Mouse (Mus musculus) neural tube, embryonic 11.5 days (tissue): ENCODE results near the gene Col4a6. TPM values are rescaled to one million over a fixed set of nuclear protein-coding genes. Genes with fewer than 3 reads are reported as not detected.

Experiments used
- ATAC-seq: fragments of 200-750 bp; cut with Nextera tagmentation; 2 replicates; pipeline ENCODE4 v1.8.0; 2017; ENCODE audit warnings: moderate number of reproducible peaks, mild to moderate bottlenecking, moderate TSS enrichment, moderate library complexity; ENCODE audit not compliant: insufficient read depth, low FRiP score, low TSS enrichment
- DNase-seq: peaks from one replicate; pipeline ENCODE4 v3.0.0-alpha.2; 2015; ENCODE audit warnings: low spot score
- H3K27ac ChIP-seq: fragments of 300-500 bp; sonication (generic); 2 replicates; pipeline ENCODE4 v1.5.1; 2014; ENCODE audit warnings: low read depth, mild to moderate bottlenecking, low read length
- H3K27me3 ChIP-seq: fragments of 300-500 bp; sonication (generic); 2 replicates; pipeline ENCODE4 v1.6.1; 2014; ENCODE audit warnings: mild to moderate bottlenecking, low read length, mixed read lengths; ENCODE audit not compliant: control insufficient read depth, insufficient read depth
- H3K36me3 ChIP-seq: fragments of 300-500 bp; sonication (generic); 2 replicates; pipeline ENCODE4 v1.6.1; 2014; ENCODE audit warnings: mild to moderate bottlenecking, low read length, moderate library complexity, mixed read lengths; ENCODE audit not compliant: control insufficient read depth, insufficient read depth
- H3K4me1 ChIP-seq: fragments of 300-500 bp; sonication (generic); 2 replicates; pipeline ENCODE4 v1.6.1; 2014; ENCODE audit warnings: low read length, mixed read lengths; ENCODE audit not compliant: control insufficient read depth, insufficient read depth
- H3K4me2 ChIP-seq: fragments of 300-500 bp; sonication (generic); 2 replicates; pipeline ENCODE4 v1.6.1; 2014; ENCODE audit warnings: low read depth, mild to moderate bottlenecking, moderate library complexity
- H3K4me3 ChIP-seq: fragments of 300-500 bp; sonication (generic); 2 replicates; pipeline ENCODE4 v1.5.1; 2014; ENCODE audit warnings: low read depth, low read length
- H3K9ac ChIP-seq: fragments of 300-500 bp; sonication (generic); 2 replicates; pipeline ENCODE4 v1.6.1; 2014; ENCODE audit warnings: mild to moderate bottlenecking, low read length
- H3K9me3 ChIP-seq: fragments of 300-500 bp; sonication (generic); 2 replicates; pipeline ENCODE4 v1.6.1; 2016; ENCODE audit warnings: low read length; ENCODE audit not compliant: control insufficient read depth
- WGBS: fragments of 180-500 bp; shearing (Covaris S2); extraction: QIAGEN DNeasy Blood & Tissue Kit; methylation state at CpG from one replicate; pipeline ENCODE4 v1.1.7; 2014; 5-methylcytosine and 5-hydroxymethylcytosine counted together
- polyA plus RNA-seq: library from polyadenylated mRNA; unstranded; fragments of >200 nt; fragmentation: Nextera tagmentation; extraction: Ambion mirVana; gene quantifications from 2 replicates; pipeline ENCODE4 v1.2.1, GENCODE M21; 2014

Gene Col4a6
- polyA plus RNA-seq, 1 experiment from 2014 or later = 1.9 TPM

DNA sequence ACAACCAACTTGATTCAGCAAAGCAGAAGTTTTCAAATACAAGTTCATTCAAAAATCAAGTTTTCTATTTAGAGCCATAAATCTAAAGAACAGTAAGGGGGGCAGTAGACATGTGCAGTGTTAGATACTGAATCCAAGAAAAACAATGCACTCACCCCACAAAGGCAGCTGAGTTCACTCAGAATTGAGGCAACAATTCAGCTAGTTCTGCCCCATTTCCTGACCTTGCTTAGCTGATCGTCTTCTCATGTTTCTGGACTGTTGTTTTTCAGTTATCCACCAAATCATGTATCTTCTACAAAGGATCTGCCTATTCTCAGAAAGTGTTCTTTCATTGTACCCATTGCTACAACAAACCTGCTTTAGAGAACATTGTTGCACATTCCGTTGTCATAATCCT is 58.6 kb downstream of the Col4a6 start:
- Histone ChIP-seq H3K9me3 (no peaks in the 10 kb centered on the region; the same call in 1 of the 2 replicates), H3K4me1 (no peaks in the 10 kb centered on the region), H3K4me3 (no peak overlapping the region), H3K4me2 (no peak overlapping the region), H3K27me3 (no peaks in the 10 kb centered on the region), H3K9ac (no peak overlapping the region), H3K27ac (no peak overlapping the region), H3K36me3 (no peaks in the 10 kb centered on the region)
- WGBS = 70% methylated on average over 2 of the region's 2 CpGs
- DNase-seq = no peak
- ATAC-seq = no peak

DNA sequence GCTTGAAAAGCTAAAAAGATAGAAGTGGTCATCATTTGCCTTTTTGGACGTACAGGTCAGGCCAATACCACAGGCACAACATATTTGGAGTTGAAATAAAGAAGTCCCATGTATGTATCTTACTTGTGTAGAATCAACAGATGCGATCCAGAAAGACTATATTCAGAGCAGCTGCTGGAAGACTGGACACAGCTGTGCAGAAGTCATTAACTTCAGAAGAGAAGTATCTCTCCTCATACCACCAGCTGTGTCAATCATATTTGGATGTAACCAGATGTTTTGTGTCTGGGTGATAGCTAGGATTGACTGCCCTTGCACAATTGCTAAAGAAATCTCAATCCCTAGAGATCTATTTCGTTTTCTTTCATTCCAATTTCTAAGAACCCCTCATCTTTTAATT is 77.6 kb downstream of the Col4a6 start:
- Histone ChIP-seq H3K9ac (no peak overlapping the region), H3K9me3 (no peaks in the 10 kb centered on the region), H3K27ac (no peak overlapping the region), H3K4me1 (no peaks in the 10 kb centered on the region), H3K36me3 (no peaks in the 10 kb centered on the region), H3K27me3 (no peaks in the 10 kb centered on the region), H3K4me3 (no peak overlapping the region), H3K4me2 (no peak overlapping the region)
- ATAC-seq = no peak
- DNase-seq = no peak
- 73% methylated on average over 3 of the region's 3 CpGs for WGBS

DNA sequence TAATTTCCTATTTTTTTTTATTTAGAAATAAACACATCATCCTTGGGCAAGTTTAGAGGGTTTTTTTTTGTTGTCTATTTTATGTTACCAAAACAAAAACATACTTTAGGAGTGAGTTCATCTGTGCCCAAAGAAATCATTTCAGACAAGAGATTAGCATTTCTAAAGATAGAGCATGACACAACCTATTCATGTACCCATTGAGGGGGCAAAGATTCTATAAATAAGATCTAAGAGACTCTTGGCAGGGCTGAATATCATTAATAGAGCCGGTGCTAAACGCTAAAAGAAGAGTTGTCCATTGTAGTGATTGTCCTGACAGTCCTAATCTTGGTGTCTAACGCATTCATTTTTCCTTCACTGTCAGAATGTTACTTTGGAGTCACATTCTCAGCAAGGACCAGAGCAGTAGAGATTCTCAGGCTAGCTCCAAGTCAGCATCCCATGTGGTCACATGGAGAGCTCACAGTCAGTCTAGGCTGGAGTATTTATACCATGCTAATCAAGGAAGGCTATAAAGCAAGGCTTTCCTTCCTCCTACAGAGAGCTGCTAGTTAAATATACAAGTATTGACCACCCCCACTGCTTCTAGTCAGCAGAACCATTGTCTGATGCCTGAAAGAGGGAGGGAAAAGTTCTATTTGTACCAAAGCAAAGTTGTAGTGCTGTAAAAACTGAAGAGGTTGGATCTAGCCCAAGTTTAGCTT is 88.3 kb downstream of the Col4a6 start:
- H3K36me3 ChIP-seq = no peaks in the 10 kb centered on the region
- no peak overlapping the region for H3K4me3 ChIP-seq
- no peaks in the 10 kb centered on the region for H3K9me3 ChIP-seq
- DNase-seq (no peak), ATAC-seq (peak; percentile 79)
- no peaks in the 10 kb centered on the region for H3K27me3 ChIP-seq
- WGBS = 47% methylated on average over 3 of the region's 3 CpGs
- H3K4me2 ChIP-seq = no peak overlapping the region
- H3K27ac ChIP-seq = no peak overlapping the region
- no peak overlapping the region for H3K9ac ChIP-seq
- H3K4me1 ChIP-seq = no peaks in the 10 kb centered on the region

DNA sequence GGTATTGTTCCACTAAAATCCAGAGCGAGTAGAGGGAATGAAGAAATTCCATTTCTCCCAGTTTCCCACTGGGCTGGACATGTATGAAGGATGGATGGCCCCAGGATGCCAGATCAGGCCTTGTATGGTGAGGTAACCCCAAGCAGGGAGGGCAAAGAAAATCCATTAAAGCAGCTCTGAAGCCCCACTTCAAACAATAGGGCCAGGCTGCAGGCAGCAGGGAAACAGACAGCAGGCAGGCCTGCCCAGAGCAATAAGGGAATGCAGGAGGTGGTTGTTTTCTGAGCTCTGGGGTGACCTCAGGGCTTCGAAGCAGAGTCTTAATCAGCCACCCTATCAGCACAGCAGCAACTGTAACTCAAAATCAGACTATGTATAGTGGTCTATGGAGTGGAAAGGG is 89.2 kb downstream of the Col4a6 start:
- Histone ChIP-seq H3K27me3 (no peaks in the 10 kb centered on the region), H3K9me3 (no peaks in the 10 kb centered on the region), H3K4me1 (no peaks in the 10 kb centered on the region), H3K36me3 (no peaks in the 10 kb centered on the region), H3K4me2 (no peak overlapping the region), H3K4me3 (no peak overlapping the region), H3K27ac (0 out of 2 replicates have a peak overlapping the region, but pooled peaks have one; percentile 34), H3K9ac (no peak overlapping the region)
- WGBS = 29% methylated on average over 2 of the region's 2 CpGs
- DNase-seq = peak; percentile 34
- peak; percentile 69 for ATAC-seq

DNA sequence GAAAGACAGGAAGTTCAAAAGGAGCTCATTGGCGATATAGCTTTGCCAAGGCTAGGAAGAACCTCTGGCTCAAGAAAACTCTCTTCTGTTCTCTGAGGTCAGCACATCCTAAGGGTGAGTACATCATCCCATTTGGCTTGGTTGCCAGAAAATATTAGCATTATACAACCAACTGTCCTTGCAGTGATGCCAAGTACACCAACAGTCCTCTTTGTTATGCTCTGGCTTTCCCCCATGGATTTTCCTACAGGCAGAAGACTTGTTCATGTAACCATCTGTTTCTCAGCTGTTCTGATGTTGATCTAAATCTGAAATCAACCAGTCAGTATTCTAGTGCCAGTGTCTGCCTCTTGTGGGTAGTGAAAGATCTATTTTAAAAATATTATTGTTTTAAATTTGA is 103.6 kb downstream of the Col4a6 start:
- H3K4me1 ChIP-seq = no peaks in the 10 kb centered on the region
- WGBS = 84% methylated on average over 1 of the region's 1 CpGs
- H3K36me3 ChIP-seq = no peaks in the 10 kb centered on the region
- no peaks in the 10 kb centered on the region for H3K9me3 ChIP-seq
- H3K27ac ChIP-seq = no peak overlapping the region
- H3K4me3 ChIP-seq = no peak overlapping the region
- H3K9ac ChIP-seq = no peak overlapping the region
- H3K4me2 ChIP-seq = no peak overlapping the region
- ATAC-seq (no peak), DNase-seq (no peak)
- H3K27me3 ChIP-seq = no peaks in the 10 kb centered on the region; the same call in 1 of the 2 replicates

DNA sequence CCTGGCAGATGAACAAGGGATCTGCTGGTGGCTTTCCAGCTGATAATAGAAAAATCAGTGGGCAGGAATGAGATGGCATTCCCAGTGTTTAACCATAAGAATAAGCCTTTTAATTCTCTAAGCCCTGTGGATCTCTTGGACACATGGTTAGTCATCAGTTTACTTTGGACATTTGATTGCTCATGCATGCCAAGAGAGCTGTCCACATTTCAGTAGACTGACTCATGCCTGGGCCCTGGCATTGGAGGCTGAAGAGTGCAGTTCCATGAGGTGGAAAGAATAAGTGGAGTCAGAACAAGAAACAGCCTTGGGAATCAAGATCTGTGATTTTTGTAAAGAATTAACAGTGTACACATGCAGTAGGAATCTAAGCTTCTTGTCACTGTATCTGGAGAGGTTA is 110.5 kb downstream of the Col4a6 start:
- no peak for ATAC-seq
- Histone ChIP-seq H3K36me3 (no peaks in the 10 kb centered on the region), H3K27me3 (0 out of 2 replicates have a peak, but pooled peaks cover 2% of the 10 kb centered on the region), H3K4me3 (no peak overlapping the region), H3K4me2 (no peak overlapping the region), H3K27ac (no peak overlapping the region), H3K9ac (no peak overlapping the region), H3K9me3 (no peaks in the 10 kb centered on the region), H3K4me1 (no peaks in the 10 kb centered on the region)
- DNase-seq = no peak

DNA sequence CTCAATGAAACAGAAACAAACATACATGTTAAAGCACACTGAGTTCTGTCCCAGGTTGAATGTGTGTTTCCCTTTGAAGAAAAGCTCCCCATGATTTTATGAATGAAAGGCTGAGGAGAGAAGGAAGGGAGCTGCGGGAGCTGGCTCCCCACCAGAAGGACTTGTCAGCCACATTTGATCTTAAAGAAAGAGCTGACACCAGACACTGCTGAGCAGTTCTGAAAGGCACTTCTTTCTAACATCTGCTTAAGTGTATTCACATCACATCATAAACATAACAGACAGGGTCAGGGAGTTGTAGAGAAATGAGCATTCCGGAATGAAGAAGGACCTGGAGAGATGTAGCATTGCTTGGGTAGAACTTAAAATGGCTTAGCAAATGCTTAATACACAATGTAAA is 132.5 kb downstream of the Col4a6 start:
- Histone ChIP-seq H3K9me3 (no peaks in the 10 kb centered on the region), H3K9ac (no peak overlapping the region), H3K27ac (no peak overlapping the region), H3K4me2 (no peak overlapping the region), H3K36me3 (no peaks in the 10 kb centered on the region), H3K27me3 (no peaks in the 10 kb centered on the region), H3K4me3 (no peak overlapping the region), H3K4me1 (no peaks in the 10 kb centered on the region)
- 55% methylated on average over 2 of the region's 2 CpGs for WGBS
- no peak for ATAC-seq
- DNase-seq = no peak

DNA sequence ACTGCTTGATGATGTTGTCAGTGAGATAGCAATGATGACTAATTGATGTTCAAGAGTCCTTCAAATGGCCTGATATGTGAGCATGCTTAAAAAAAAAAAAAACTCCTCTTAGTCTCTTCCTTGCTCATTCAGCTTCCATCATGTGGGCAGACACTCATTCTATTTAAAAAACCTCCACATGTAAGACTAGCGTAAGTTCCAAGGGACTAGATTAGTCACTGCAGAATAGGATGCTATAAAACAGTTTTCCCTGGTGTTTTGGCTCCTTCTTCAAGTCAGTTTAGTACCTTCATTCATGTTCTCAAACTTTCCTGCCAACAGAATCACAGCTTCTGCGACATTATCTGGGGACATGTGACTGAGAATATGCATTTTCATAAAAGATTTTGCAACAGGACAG is 145.8 kb downstream of the Col4a6 start:
- H3K9ac ChIP-seq = no peak overlapping the region
- H3K9me3 ChIP-seq = no peaks in the 10 kb centered on the region
- H3K36me3 ChIP-seq = no peaks in the 10 kb centered on the region
- no peak overlapping the region for H3K27ac ChIP-seq
- no peak overlapping the region for H3K4me2 ChIP-seq
- WGBS = 85% methylated on average over 2 of the region's 2 CpGs
- DNase-seq (no peak), ATAC-seq (no peak)
- no peak overlapping the region for H3K4me3 ChIP-seq
- no peaks in the 10 kb centered on the region; the same call in 1 of the 2 replicates for H3K4me1 ChIP-seq
- peaks cover 8% of the 10 kb centered on the region; the same call in 1 of the 2 replicates for H3K27me3 ChIP-seq

DNA sequence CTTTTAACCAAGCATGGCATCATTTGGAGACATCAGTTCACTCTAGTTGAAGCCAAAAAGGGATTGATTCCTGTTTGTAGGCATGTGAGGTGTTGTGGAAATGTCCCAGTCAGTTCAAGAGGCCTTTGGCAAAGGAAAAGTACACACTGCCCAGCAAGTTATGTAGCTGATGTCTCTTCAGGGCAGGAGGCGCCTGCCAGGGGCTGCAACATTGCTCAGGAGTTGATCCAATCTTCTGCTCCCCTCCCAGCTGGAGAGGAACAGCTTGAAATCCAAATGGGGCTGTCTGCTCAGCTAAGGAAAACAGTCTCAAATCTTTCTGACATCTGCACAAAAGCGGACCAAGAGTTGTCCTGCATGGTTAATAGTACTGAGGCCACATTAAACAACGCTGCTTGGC is 149.7 kb downstream of the Col4a6 start:
- 41% methylated on average over 3 of the region's 3 CpGs for WGBS
- H3K4me1 ChIP-seq = no peaks in the 10 kb centered on the region; the same call in 1 of the 2 replicates
- H3K27me3 ChIP-seq = no peaks in the 10 kb centered on the region
- DNase-seq = no peak
- ATAC-seq = no peak
- H3K9me3 ChIP-seq = no peaks in the 10 kb centered on the region
- no peak overlapping the region for H3K4me3 ChIP-seq
- H3K27ac ChIP-seq = no peak overlapping the region
- no peak overlapping the region for H3K9ac ChIP-seq
- H3K36me3 ChIP-seq = no peaks in the 10 kb centered on the region
- H3K4me2 ChIP-seq = no peak overlapping the region
